Mouse (Mus musculus): Measurements from ENCODE around the gene Fcgrt. TPM values are rescaled to one million over a fixed set of nuclear protein-coding genes. Genes with fewer than 3 reads are reported as not detected.
"Not testable (repeated sequence)": the region's sequence is repeated elsewhere in the genome, so short reads cannot be mapped to it uniquely, and the experiment has no call there.

Fcgrt gene
- polyA plus RNA-seq, 1 experiment, result 167 TPM

DNA sequence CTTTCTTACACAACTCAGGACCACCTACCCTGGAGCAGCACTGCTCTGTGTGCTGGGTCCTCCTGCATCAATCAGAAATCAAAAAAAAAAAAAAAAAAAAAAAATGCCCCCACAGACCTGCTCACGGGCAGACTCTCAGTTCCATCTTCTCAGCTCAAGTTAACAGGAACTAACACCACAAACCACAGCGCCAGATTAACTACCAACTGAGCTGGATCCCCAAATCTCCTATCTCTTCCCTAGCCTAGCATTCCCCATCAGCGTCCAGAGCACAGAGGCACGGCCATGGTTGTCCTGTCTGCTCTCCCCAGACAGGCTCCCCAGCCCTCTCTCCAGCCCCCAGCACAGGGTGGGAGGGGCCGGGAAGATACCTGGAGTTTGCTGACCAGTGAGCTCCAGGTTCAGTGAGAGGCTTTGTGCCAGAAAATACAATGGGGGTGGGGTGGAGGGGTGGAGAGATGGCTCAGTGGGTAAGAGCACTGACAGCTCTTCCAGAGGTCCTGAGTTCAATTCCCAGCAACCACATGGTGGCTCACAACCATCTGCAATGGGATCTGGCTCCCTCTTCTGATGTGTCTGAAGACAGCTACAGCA, 3.5 kb upstream of the Fcgrt start:
- no peak overlapping the region for H3K27ac ChIP-seq (replicated peaks; ENCODE audit: low read depth, low read length)
- H3K4me3 ChIP-seq (ENCODE audit: insufficient read depth, low read depth, low read length), result no peak overlapping the region
- H3K4me1 ChIP-seq (ENCODE audit: control insufficient read depth, insufficient read depth, insufficient read length, low read length), result peaks cover 9% of the 10 kb centered on the region

DNA sequence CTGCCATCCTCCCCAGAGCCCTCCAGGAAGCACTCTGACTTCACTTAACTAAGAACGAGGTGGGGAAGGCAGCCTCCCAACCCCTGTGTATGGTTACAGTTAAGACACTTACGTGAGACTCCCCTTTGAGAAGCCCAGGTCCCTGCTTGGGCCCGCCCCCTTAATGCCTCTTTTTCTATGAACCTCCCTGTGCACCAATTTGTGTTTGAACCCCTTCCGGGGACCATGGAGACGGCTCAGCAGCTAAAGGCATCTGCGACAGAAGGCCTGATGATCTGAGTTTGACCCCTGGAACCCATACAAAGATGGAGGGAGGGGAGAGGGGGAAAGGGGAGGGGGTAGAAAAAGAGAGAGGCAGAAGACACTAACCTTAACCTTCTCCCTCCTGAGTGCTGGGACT, 2.8 kb upstream of the Fcgrt start:
- Histone ChIP-seq H3K4me3 (ENCODE audit: insufficient read depth, low read depth, low read length) (no peak overlapping the region), H3K27ac (replicated peaks; ENCODE audit: low read depth, low read length) (no peak overlapping the region), H3K4me1 (ENCODE audit: control insufficient read depth, insufficient read depth, insufficient read length, low read length) (peaks cover 16% of the 10 kb centered on the region)

DNA sequence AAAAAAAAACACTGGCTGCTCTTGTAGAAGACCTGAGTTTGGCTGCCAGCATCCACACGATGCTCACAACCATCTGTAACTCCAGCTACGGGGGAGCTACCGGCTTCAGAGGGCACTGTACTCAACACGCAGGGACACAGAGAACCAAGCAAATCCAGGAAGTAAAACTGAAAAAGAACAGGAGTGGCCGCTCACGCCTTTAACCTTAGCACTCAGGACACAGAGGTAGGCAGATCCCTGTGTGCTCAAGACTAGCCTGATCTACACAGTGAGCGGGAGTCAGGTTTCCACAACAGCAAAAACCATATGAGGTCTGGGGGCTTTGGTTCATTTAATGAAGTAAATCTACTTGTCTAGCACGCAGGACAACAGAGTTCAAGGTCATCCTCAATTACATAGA, 1.8 kb upstream of the Fcgrt start:
- Histone ChIP-seq H3K4me1 (ENCODE audit: control insufficient read depth, insufficient read depth, insufficient read length, low read length) (peaks cover 22% of the 10 kb centered on the region), H3K4me3 (ENCODE audit: insufficient read depth, low read depth, low read length) (no peak overlapping the region), H3K27ac (replicated peaks; ENCODE audit: low read depth, low read length) (no peak overlapping the region)

- no peak overlapping the region for H3K27ac ChIP-seq (replicated peaks; ENCODE audit: low read depth, low read length)
- peaks cover 24% of the 10 kb centered on the region for H3K4me1 ChIP-seq (ENCODE audit: control insufficient read depth, insufficient read depth, insufficient read length, low read length)
- H3K4me3 ChIP-seq (ENCODE audit: insufficient read depth, low read depth, low read length), result no peak overlapping the region
Observed at GRCm38 (mm10) chr7:45104941-45105340, 1.3 kb upstream of the Fcgrt start.

GRCm38 (mm10) chr7:45102940-45103585, 588 bp downstream of the Fcgrt start:
- H3K27ac ChIP-seq (replicated peaks; ENCODE audit: low read depth, low read length), result peak overlapping the region; percentile 89
- peak overlapping the region; percentile 76 for H3K4me3 ChIP-seq (ENCODE audit: insufficient read depth, low read depth, low read length)
- H3K4me1 ChIP-seq (ENCODE audit: control insufficient read depth, insufficient read depth, insufficient read length, low read length), result peaks cover 35% of the 10 kb centered on the region

DNA sequence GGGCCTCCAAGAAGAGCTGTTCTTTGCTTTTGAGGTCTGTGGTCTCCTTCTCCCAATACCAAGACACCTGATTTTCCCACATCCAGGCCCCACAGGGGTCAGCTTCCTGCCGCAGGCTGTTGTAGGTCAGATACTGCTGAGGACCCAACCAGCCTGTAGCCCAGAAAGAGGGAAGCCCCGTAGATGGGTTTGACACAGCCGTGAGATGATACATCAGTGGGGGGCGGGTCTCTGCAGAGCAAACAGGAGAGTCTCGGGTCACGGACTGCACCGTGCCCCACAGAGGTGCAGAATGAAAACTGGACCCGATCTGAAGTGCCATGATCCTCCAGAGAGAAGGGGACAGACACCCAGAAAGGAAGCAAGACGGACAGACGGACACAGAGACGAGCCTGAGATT, 1.2 kb downstream of the Fcgrt start:
- H3K27ac ChIP-seq (replicated peaks; ENCODE audit: low read depth, low read length), result peak overlapping the region; percentile 89

GRCm38 (mm10) chr7:45100046-45100445, 3.6 kb downstream of the Fcgrt start:
- H3K27ac ChIP-seq (replicated peaks; ENCODE audit: low read depth, low read length), result peak overlapping the region; percentile 86
- peaks cover 43% of the 10 kb centered on the region for H3K4me1 ChIP-seq (ENCODE audit: control insufficient read depth, insufficient read depth, insufficient read length, low read length)
- H3K4me3 ChIP-seq (ENCODE audit: insufficient read depth, low read depth, low read length), result peak overlapping the region; percentile 38

More for the DNA sequence above, 1.2 kb downstream of the Fcgrt start:
- Histone ChIP-seq H3K4me1 (ENCODE audit: control insufficient read depth, insufficient read depth, insufficient read length, low read length) (peaks cover 42% of the 10 kb centered on the region), H3K4me3 (ENCODE audit: insufficient read depth, low read depth, low read length) (peak overlapping the region; percentile 76)

DNA sequence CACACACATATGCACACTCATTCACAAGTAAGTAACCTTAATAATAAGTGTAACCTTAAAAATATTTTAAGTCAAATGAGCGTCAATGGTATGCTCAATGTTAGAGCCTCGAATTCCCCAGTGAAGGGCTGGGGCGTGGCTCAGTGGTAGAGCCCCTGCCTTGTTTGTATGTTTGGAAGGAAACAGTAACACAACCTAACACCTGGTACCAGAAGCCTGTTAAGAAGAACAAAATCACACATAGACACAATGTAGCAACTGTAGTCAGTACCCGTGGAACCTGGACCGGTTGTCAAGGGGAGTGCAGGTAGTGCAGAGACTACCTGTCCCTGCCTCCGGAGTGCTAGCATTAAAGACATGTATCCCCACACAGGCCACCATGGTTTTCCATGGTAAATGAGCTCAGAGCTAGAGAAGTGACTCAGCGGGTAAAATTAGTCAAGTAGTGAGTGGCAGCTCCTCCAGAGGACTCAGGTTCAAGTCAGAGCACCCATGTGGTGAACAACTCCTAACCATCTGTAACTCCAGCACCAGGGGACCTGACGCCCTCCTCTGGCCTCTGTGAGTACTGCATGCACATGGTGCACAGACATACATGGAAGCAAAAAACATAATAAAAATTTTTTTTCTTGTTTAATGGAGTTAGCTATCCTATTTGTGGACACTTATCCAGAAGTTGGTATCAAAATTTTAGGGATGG, 5.0 kb downstream of the Fcgrt start:
- Histone ChIP-seq H3K27ac (replicated peaks; ENCODE audit: low read depth, low read length) (peak overlapping the region; percentile 45), H3K4me1 (ENCODE audit: control insufficient read depth, insufficient read depth, insufficient read length, low read length) (peaks cover 39% of the 10 kb centered on the region), H3K4me3 (ENCODE audit: insufficient read depth, low read depth, low read length) (no peak overlapping the region)

DNA sequence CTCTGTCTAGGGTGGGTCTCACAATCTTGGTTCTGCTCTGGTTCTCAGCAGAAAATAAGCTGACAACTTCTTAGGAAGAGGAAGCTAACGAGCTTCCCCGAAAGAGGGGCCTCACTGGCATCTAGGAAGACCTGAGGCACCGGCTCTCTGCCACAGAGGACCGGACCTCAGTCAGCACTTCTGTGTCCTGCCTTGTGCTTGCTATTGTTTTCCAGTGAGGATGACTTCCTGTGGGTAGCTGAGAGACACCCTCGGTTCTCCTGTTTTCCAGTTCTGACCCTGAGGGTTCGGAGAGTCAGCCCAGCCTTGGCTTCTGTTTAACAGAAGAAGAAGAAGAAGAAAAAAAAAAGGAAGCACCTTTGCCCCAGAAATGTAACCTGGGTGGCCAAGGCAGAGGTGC, 6.2 kb downstream of the Fcgrt start:
- Histone ChIP-seq H3K27ac (replicated peaks; ENCODE audit: low read depth, low read length) (peak overlapping the region; percentile 68), H3K4me3 (ENCODE audit: insufficient read depth, low read depth, low read length) (no peak overlapping the region), H3K4me1 (ENCODE audit: control insufficient read depth, insufficient read depth, insufficient read length, low read length) (peaks cover 37% of the 10 kb centered on the region)

DNA sequence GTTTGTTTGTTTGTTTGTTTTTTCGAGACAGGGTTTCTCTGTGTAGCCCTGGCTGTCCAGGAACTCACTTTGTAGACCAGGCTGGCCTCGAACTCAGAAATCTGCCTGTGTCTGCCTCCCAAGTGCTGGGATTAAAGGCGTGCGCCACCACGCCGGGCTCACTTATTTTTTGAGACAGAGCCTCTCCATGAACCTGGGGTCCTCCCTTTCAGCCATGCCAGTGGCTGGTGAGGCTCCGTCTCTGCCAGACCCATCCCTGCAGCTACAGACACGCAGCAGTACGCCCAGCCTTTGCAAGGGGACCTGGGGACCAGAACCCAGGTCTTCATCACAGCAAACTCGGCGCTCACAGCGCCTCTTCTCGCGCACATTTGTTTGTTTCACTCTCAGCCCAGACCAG, 7.7 kb downstream of the Fcgrt start:
- not testable (repeated sequence) for H3K4me3 ChIP-seq (ENCODE audit: insufficient read depth, low read depth, low read length); H3K27ac ChIP-seq (replicated peaks; ENCODE audit: low read depth, low read length)
- H3K4me1 ChIP-seq (ENCODE audit: control insufficient read depth, insufficient read depth, insufficient read length, low read length), result peaks cover 30% of the 10 kb centered on the region

GRCm38 (mm10) chr7:45095367-45095766, 8.3 kb downstream of the Fcgrt start:
- Histone ChIP-seq H3K4me1 (ENCODE audit: control insufficient read depth, insufficient read depth, insufficient read length, low read length) (peaks cover 26% of the 10 kb centered on the region), H3K4me3 (ENCODE audit: insufficient read depth, low read depth, low read length) (no peak overlapping the region), H3K27ac (replicated peaks; ENCODE audit: low read depth, low read length) (peak overlapping the region; percentile 38; the same call in 1 of the 2 replicates)

GRCm38 (mm10) chr7:45094121-45094520, 9.5 kb downstream of the Fcgrt start:
- no peak overlapping the region for H3K27ac ChIP-seq (replicated peaks; ENCODE audit: low read depth, low read length)
- H3K4me1 ChIP-seq (ENCODE audit: control insufficient read depth, insufficient read depth, insufficient read length, low read length), result peaks cover 21% of the 10 kb centered on the region
- no peak overlapping the region for H3K4me3 ChIP-seq (ENCODE audit: insufficient read depth, low read depth, low read length)

- Histone ChIP-seq H3K4me3 (ENCODE audit: insufficient read depth, low read depth, low read length) (no peak overlapping the region), H3K27ac (replicated peaks; ENCODE audit: low read depth, low read length) (no peak overlapping the region), H3K4me1 (ENCODE audit: control insufficient read depth, insufficient read depth, insufficient read length, low read length) (peaks cover 18% of the 10 kb centered on the region)
Observed at GRCm38 (mm10) chr7:45093516-45093905, 10.1 kb downstream of the Fcgrt start.

GRCm38 (mm10) chr7:45092828-45093515, 10.7 kb downstream of the Fcgrt start:
- Histone ChIP-seq H3K4me3 (ENCODE audit: insufficient read depth, low read depth, low read length) (no peak overlapping the region), H3K4me1 (ENCODE audit: control insufficient read depth, insufficient read depth, insufficient read length, low read length) (peaks cover 12% of the 10 kb centered on the region), H3K27ac (replicated peaks; ENCODE audit: low read depth, low read length) (no peak overlapping the region)

DNA sequence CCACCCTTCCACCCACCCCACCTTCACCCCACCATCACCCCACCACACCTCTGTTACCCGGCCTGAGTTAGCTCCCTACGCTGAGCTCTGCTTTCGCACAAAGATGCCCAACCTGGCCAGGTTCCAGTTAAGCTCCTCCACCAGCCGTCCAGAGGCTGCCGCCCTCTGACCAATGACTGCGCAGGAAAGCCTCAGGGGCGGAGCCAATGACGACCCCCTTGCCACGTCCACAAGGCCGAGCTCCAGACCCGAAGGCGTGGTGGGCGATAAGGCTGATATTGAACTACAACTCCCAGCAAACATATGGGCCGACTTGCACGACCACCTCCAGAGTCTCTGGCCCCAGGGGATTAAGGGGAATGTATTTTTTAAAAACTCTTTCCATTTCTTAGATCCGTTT, 11.6 kb downstream of the Fcgrt start, which contains the start of gene Rcn3:
TSS of gene Rcn3 (minus strand) at position 174 of the 400 bp plus-strand sequence.
- Histone ChIP-seq H3K4me3 (ENCODE audit: insufficient read depth, low read depth, low read length) (peak within 1 kb of the TSS; percentile 40), H3K27ac (replicated peaks; ENCODE audit: low read depth, low read length) (no peak within 1 kb of the TSS), H3K4me1 (ENCODE audit: control insufficient read depth, insufficient read depth, insufficient read length, low read length) (peaks cover 5% of the 10 kb centered on the region; the same call in 1 of the 2 replicates)

All from brown adipose tissue, adult 24 weeks (tissue).